Mouse (Mus musculus) G1E (cell line): ENCODE measurements around the gene Lrrc29.

Experiments
- CTCF ChIP-seq: IDR thresholded peaks from 2 replicates; pipeline ENCODE4 v1.5.1; 2012; ENCODE audit warnings: low read depth, low read length, inconsistent platforms, mixed read lengths
- GATA1 ChIP-seq: IDR thresholded peaks from 2 replicates; pipeline ENCODE4 v1.6.1; 2012; ENCODE audit warnings: borderline replicate concordance, low read length, inconsistent platforms, mixed read lengths
- GATA2 ChIP-seq: IDR thresholded peaks from 2 replicates; pipeline ENCODE4 v1.6.1; 2012; ENCODE audit warnings: low read depth, low read length, inconsistent platforms, borderline replicate concordance
- POLR2AphosphoS5 ChIP-seq: IDR thresholded peaks from 2 replicates; pipeline ENCODE4 v1.6.1; 2012; ENCODE audit warnings: low read depth, low read length, inconsistent platforms; ENCODE audit not compliant: insufficient replicate concordance
- TAL1 ChIP-seq: conservative IDR thresholded peaks from 2 replicates; pipeline ENCODE4 v1.6.1; 2012; ENCODE audit warnings: low read depth, low read length, inconsistent platforms, mixed read lengths

DNA sequence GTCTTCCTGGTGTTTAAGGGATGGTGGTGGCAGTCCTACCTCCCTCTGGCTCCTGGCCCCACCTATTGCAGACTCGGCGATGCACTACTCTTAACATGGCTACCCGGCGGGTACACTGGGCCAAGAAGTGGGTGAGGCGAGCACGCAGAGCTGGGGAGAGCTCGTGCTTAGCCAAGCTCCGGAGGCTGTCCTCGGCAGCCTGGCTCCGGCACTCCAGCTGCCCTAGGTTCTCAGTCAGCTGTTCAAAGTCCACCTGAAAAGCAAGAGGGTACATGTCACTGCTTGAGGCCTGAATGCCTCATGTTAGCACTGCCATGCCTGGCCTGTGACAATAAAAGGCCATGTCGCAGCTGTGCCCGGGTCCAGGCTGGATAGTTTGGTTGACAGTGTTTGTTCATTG, 4.2 kb upstream of the Lrrc29 start:
- no peak for TF ChIP-seq CTCF
- TF ChIP-seq GATA1, result no peak
- no peak for TF ChIP-seq TAL1
- no peak for TF ChIP-seq GATA2
- no peak for TF ChIP-seq POLR2AphosphoS5
